Mouse (Mus musculus) kidney, adult 2 months (tissue): Measurements from ENCODE around the gene Wdr76. TPM values are rescaled to one million over a fixed set of nuclear protein-coding genes. Genes with fewer than 3 reads are reported as not detected.
"Not testable (repeated sequence)": the region's sequence is repeated elsewhere in the genome, so short reads cannot be mapped to it uniquely, and the experiment has no call there.

ENCODE experiments used
- DNase-seq: peaks from one replicate; pipeline ENCODE4 v3.0.0; 2021
- H3K27ac ChIP-seq: fragments of 200-500 bp; 2 replicates; pipeline ENCODE4 v1.5.1; 2012; ENCODE audit warnings: low read depth, low read length, control low read depth, inconsistent platforms; ENCODE audit not compliant: insufficient read depth
- H3K27me3 ChIP-seq: fragments of 200-500 bp; replicated peaks from 2 replicates; pipeline ENCODE4 v1.6.1; 2012; ENCODE audit warnings: mild to moderate bottlenecking, moderate library complexity, low read length, inconsistent platforms; ENCODE audit not compliant: control insufficient read depth, insufficient read depth
- H3K36me3 ChIP-seq: fragments of 200-500 bp; 2 replicates; pipeline ENCODE4 v1.6.1; 2012; ENCODE audit warnings: mild to moderate bottlenecking, moderate library complexity, low read length, inconsistent platforms; ENCODE audit not compliant: control insufficient read depth, insufficient read depth
- H3K4me1 ChIP-seq: fragments of 200-500 bp; 2 replicates; pipeline ENCODE4 v1.6.1; 2011; ENCODE audit warnings: low read length; ENCODE audit not compliant: control insufficient read depth, insufficient read depth
- H3K4me3 ChIP-seq: fragments of 200-500 bp; 2 replicates; pipeline ENCODE4 v1.5.1; 2011; ENCODE audit warnings: mild to moderate bottlenecking, low read depth, low read length, control low read depth; ENCODE audit not compliant: insufficient read depth
- CTCF ChIP-seq: fragments of 200-500 bp; conservative IDR thresholded peaks from 2 replicates; pipeline ENCODE4 v1.5.1; 2011; ENCODE audit warnings: low read depth, mild to moderate bottlenecking, control low read depth, low read length, moderate library complexity, mixed read lengths; ENCODE audit not compliant: insufficient read depth, insufficient read length
- POLR2A ChIP-seq: fragments of 200-500 bp; IDR thresholded peaks from one replicate; pipeline ENCODE4 v1.6.1; 2011; ENCODE audit warnings: low read depth, low read length, control low read depth
- WGBS: fragments of 180-500 bp; shearing (Covaris S2); methylation state at CpG from one replicate; pipeline ENCODE4 v1.1.7; 2018; 5-methylcytosine and 5-hydroxymethylcytosine counted together
- polyA plus RNA-seq: library from polyadenylated mRNA; depleted of rRNA; stranded (reverse); fragments of >200 nt; gene quantifications from 2 replicates; pipeline ENCODE4 v1.2.3, GENCODE M21; 2012; rRNA removed

Gene Wdr76
- polyA plus RNA-seq: 2.0 TPM in 2 replicates

DNA sequence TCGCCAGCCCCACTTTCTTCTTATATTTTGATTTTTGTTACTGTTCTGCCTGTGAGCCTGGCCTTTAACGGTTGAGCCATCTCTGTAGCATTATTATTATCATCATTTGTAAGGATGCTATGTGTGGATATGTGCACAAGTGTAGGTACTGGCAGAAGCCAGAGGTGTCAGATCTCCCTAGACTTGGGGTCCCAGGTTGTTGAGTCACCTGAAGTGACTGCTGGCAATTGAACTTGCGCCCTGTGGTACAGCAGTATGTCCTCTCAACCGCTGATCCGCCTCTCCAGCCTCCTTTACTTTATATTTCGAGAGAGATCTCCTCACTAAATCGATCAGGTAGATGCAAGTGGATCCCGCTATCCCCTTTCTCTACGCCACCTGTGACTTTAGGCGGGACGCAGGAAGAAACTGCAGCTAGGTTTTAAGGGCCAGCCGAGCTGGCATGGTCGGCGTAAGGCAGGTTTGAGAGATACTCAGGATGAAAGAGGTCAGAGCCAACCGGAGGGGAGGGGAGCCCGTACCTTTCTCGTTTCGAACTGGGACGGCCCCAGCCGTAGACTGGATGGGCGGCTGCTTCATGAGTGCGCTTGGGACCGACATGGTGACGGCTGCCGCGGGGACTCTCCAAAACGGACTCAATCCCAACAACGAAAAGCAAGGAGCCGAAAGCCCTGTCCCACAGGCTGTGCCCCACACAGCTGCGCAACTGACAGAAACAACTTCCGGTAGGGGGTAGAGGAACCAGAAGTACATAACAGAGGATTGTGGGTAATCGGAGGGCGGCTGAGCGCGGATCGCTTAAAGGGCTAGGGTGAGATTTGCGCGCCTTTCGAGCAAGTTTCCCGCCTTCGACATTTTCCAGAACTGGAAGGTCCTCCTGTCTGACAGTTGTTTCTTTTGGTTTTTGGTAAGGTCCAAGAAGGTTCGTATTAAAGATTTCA, at the start of gene Wdr76, which contains the start of gene Mfap1a:
Gene Wdr76, plus strand, starts transcription at position 782 of the 941 bp plus-strand sequence.
Gene Mfap1a, minus strand, starts transcription at position 724 of the 941 bp plus-strand sequence.
- H3K27ac ChIP-seq, H3K4me1 ChIP-seq, H3K27me3 ChIP-seq, H3K36me3 ChIP-seq: not testable (repeated sequence)
- TF ChIP-seq POLR2A (peak; percentile 89), CTCF (0 out of 2 replicates have a peak, but pooled peaks have one; percentile 11)
- H3K4me3 ChIP-seq: peak within 1 kb of the TSS; percentile 77
- 4% methylated on average over 41 of the region's 42 CpGs for WGBS
- peak; percentile 93 for DNase-seq

DNA sequence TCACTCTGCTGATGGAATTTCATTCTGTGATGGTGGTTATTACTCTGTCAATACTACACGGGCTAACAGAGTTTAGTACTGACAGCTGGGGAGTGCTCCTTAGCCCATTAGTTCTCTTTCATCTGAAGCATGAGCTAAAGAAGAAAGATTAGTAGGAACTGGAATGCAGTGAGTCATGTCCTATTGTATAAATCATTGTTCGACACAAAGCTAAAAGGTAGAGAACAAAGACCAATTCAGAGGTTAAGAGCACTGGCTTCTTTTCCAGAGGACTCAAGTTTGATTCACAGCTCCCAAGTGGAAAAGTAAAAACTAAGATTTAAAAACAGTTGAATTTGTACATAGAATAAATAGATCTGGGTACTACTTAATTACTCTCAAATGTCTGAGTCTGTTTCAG, 46.5 kb upstream of the Wdr76 start:
- TF ChIP-seq CTCF: no peak
- no peak for TF ChIP-seq POLR2A
- WGBS: 45% methylated on average over 2 of the region's 2 CpGs
- DNase-seq: no peak
- H3K36me3 ChIP-seq: no peaks in the 10 kb centered on the region
- no peaks in the 10 kb centered on the region for H3K27me3 ChIP-seq
- H3K4me1 ChIP-seq: peaks cover 7% of the 10 kb centered on the region; the same call in 1 of the 2 replicates
- H3K4me3 ChIP-seq: no peak overlapping the region
- no peak overlapping the region for H3K27ac ChIP-seq

GRCm38 (mm10) chr2:121468982-121469381, 37.5 kb upstream of the Wdr76 start:
- H3K4me1 ChIP-seq, DNase-seq, H3K27me3 ChIP-seq, H3K36me3 ChIP-seq, H3K27ac ChIP-seq, H3K4me3 ChIP-seq: not testable (repeated sequence)
- WGBS: 88% methylated on average over 1 of the region's 6 CpGs

- 90% methylated on average over 3 of the region's 3 CpGs for WGBS
- not testable (repeated sequence) for DNase-seq, H3K4me3 ChIP-seq, H3K27ac ChIP-seq, H3K27me3 ChIP-seq, H3K36me3 ChIP-seq, H3K4me1 ChIP-seq
Measured at GRCm38 (mm10) chr2:121472783-121473182, 33.7 kb upstream of the Wdr76 start.

DNA sequence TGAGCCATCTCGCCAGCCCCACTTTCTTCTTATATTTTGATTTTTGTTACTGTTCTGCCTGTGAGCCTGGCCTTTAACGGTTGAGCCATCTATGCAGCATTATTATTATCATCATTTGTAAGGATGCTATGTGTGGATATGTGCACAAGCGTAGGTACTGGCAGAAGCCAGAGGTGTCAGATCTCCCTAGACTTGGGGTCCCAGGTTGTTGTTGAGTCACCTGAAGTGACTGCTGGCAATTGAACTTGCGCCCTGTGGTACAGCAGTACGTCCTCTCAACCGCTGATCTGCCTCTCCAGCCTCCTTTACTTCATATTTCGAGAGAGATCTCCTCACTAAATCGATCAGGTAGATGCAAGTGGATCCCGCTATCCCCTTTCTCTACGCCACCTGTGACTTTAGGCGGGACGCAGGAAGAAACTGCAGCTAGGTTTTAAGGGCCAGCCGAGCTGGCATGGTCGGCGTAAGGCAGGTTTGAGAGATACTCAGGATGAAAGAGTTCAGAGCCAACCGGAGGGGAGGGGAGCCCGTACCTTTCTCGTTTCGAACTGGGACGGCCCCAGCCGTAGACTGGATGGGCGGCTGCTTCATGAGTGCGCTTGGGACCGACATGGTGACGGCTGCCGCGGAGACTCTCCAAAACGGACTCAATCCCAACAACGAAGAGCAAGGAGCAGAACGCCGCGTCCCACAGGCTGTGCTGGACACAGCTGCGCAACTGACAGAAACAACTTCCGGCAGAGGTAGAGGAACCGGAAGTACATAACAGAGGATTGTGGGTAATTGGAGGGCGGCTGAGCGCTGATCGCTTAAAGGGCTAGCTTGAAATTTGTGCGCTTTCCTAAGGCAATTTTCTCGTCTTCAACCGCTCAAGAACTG, 33.0 kb upstream of the Wdr76 start, which contains the start of gene Mfap1b:
Gene Mfap1b, minus strand, starts transcription at position 767 of the 879 bp plus-strand sequence.
- not testable (repeated sequence) for H3K4me1 ChIP-seq, H3K36me3 ChIP-seq, H3K27me3 ChIP-seq
- 5% methylated on average over 41 of the region's 41 CpGs for WGBS
- DNase-seq: peak; percentile 93
- peak; percentile 82 for TF ChIP-seq POLR2A
- peak within 1 kb of the TSS; percentile 95 for H3K4me3 ChIP-seq
- peak within 1 kb of the TSS; percentile 48; the same call in 1 of the 2 replicates for H3K27ac ChIP-seq

GRCm38 (mm10) chr2:121474180-121474535, 32.4 kb upstream of the Wdr76 start:
- Histone ChIP-seq H3K27me3 (no peaks in the 10 kb centered on the region), H3K36me3 (no peaks in the 10 kb centered on the region), H3K4me1 (no peaks in the 10 kb centered on the region; the same call in 1 of the 2 replicates), H3K4me3 (peak overlapping the region; percentile 95), H3K27ac (peak overlapping the region; percentile 43; the same call in 1 of the 2 replicates)
- no peak for DNase-seq
- 26% methylated on average over 8 of the region's 8 CpGs for WGBS
- no peak for TF ChIP-seq CTCF
- TF ChIP-seq POLR2A: no peak

DNA sequence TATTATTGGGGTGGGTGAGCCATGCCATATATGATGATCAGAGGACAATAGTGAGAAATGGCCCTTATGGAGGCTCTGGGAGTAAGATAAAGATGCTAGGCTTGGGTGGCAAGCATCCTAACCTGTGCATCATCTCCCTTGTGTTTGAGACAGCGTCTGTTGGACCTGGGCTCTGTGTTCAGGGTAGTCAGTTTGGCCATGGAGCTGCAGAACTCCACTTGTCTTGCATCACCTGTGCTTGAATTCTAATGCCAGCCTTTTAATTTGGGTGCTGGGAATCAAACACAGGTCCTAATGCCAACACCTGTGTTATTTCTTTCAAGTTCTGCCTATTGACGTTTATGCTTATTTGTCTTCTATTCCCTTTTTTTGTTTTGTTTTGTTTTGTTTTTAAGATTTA, 31.2 kb upstream of the Wdr76 start:
- not testable (repeated sequence) for H3K27ac ChIP-seq, H3K27me3 ChIP-seq, H3K4me3 ChIP-seq, H3K36me3 ChIP-seq, H3K4me1 ChIP-seq, DNase-seq
- WGBS: 92% methylated on average over 2 of the region's 2 CpGs
